Mouse (Mus musculus): ENCODE measurements around the gene Tspo. TPM values are rescaled to one million over a fixed set of nuclear protein-coding genes. Genes with fewer than 3 reads are reported as not detected.

Gene Tspo
- polyA plus RNA-seq, 1 experiment, result 584 TPM

- peaks cover 68% of the 10 kb centered on the region for H3K36me3 ChIP-seq (ENCODE audit: control insufficient read depth, insufficient read depth, low read length)
- no peak for DNase-seq
- WGBS, result 92% methylated on average over 6 of the region's 6 CpGs
Measured at GRCm38 (mm10) chr15:83574731-83575351, 11.4 kb downstream of the Tspo start.

GRCm38 (mm10) chr15:83575543-83575942 lies 12.2 kb downstream of the Tspo start:
- no peak overlapping the region for H3K4me3 ChIP-seq (ENCODE audit: control insufficient read depth, insufficient read depth, low read length)
- DNase-seq, result no peak
- 95% methylated on average over 8 of the region's 8 CpGs for WGBS
- no peak overlapping the region for H3K27ac ChIP-seq (ENCODE audit: control insufficient read depth, insufficient read depth, low read length)
- peaks cover 10% of the 10 kb centered on the region for H3K4me1 ChIP-seq (replicated peaks; ENCODE audit: control insufficient read depth, insufficient read depth, low read length)
- TF ChIP-seq POLR2A (IDR thresholded peaks at IDR 0.05; ENCODE audit: control insufficient read depth, extremely low read depth, insufficient read depth, low read length, poor library complexity) (no peak), CTCF (IDR thresholded peaks at IDR 0.05; ENCODE audit: borderline replicate concordance, control insufficient read depth, extremely low read depth, insufficient read depth, low read length, poor library complexity) (no peak)
- H3K27me3 ChIP-seq (ENCODE audit: control insufficient read depth, insufficient read depth, low read length), result no peaks in the 10 kb centered on the region
- H3K36me3 ChIP-seq (ENCODE audit: control insufficient read depth, insufficient read depth, low read length), result peaks cover 75% of the 10 kb centered on the region

More at GRCm38 (mm10) chr15:83574731-83575351, 11.4 kb downstream of the Tspo start:
- Histone ChIP-seq H3K27ac (ENCODE audit: control insufficient read depth, insufficient read depth, low read length) (no peak overlapping the region), H3K4me1 (replicated peaks; ENCODE audit: control insufficient read depth, insufficient read depth, low read length) (peaks cover 10% of the 10 kb centered on the region), H3K4me3 (ENCODE audit: control insufficient read depth, insufficient read depth, low read length) (no peak overlapping the region), H3K27me3 (ENCODE audit: control insufficient read depth, insufficient read depth, low read length) (no peaks in the 10 kb centered on the region)
- TF ChIP-seq CTCF (IDR thresholded peaks at IDR 0.05; ENCODE audit: borderline replicate concordance, control insufficient read depth, extremely low read depth, insufficient read depth, low read length, poor library complexity) (no peak), POLR2A (IDR thresholded peaks at IDR 0.05; ENCODE audit: control insufficient read depth, extremely low read depth, insufficient read depth, low read length, poor library complexity) (no peak)

GRCm38 (mm10) chr15:83576651-83577050 lies 13.3 kb downstream of the Tspo start:
- Histone ChIP-seq H3K4me3 (ENCODE audit: control insufficient read depth, insufficient read depth, low read length) (no peak overlapping the region), H3K27me3 (ENCODE audit: control insufficient read depth, insufficient read depth, low read length) (no peaks in the 10 kb centered on the region), H3K4me1 (replicated peaks; ENCODE audit: control insufficient read depth, insufficient read depth, low read length) (peaks cover 10% of the 10 kb centered on the region), H3K36me3 (ENCODE audit: control insufficient read depth, insufficient read depth, low read length) (peaks cover 79% of the 10 kb centered on the region), H3K27ac (ENCODE audit: control insufficient read depth, insufficient read depth, low read length) (no peak overlapping the region)
- no peak for DNase-seq
- over 99% methylated on average over 9 of the region's 9 CpGs for WGBS
- TF ChIP-seq POLR2A (IDR thresholded peaks at IDR 0.05; ENCODE audit: control insufficient read depth, extremely low read depth, insufficient read depth, low read length, poor library complexity) (no peak), CTCF (IDR thresholded peaks at IDR 0.05; ENCODE audit: borderline replicate concordance, control insufficient read depth, extremely low read depth, insufficient read depth, low read length, poor library complexity) (no peak)

- peaks cover 73% of the 10 kb centered on the region for H3K36me3 ChIP-seq (ENCODE audit: control insufficient read depth, insufficient read depth, low read length)
Measured at GRCm38 (mm10) chr15:83582931-83583330, 19.5 kb downstream of the Tspo start.

GRCm38 (mm10) chr15:83583419-83584156 lies 20.2 kb downstream of the Tspo start:
- 92% methylated on average over 8 of the region's 8 CpGs for WGBS
- Histone ChIP-seq H3K27ac (ENCODE audit: control insufficient read depth, insufficient read depth, low read length) (no peak overlapping the region), H3K4me1 (replicated peaks; ENCODE audit: control insufficient read depth, insufficient read depth, low read length) (0 out of 2 replicates have a peak, but pooled peaks cover 2% of the 10 kb centered on the region), H3K27me3 (ENCODE audit: control insufficient read depth, insufficient read depth, low read length) (no peaks in the 10 kb centered on the region), H3K36me3 (ENCODE audit: control insufficient read depth, insufficient read depth, low read length) (peaks cover 73% of the 10 kb centered on the region), H3K4me3 (ENCODE audit: control insufficient read depth, insufficient read depth, low read length) (no peak overlapping the region)
- TF ChIP-seq POLR2A (IDR thresholded peaks at IDR 0.05; ENCODE audit: control insufficient read depth, extremely low read depth, insufficient read depth, low read length, poor library complexity) (no peak), CTCF (IDR thresholded peaks at IDR 0.05; ENCODE audit: borderline replicate concordance, control insufficient read depth, extremely low read depth, insufficient read depth, low read length, poor library complexity) (peak; percentile 65; the same call in 1 of the 2 replicates)
- peak; percentile 62 for DNase-seq

More at GRCm38 (mm10) chr15:83582931-83583330, 19.5 kb downstream of the Tspo start:
- Histone ChIP-seq H3K27ac (ENCODE audit: control insufficient read depth, insufficient read depth, low read length) (no peak overlapping the region), H3K4me3 (ENCODE audit: control insufficient read depth, insufficient read depth, low read length) (no peak overlapping the region), H3K27me3 (ENCODE audit: control insufficient read depth, insufficient read depth, low read length) (no peaks in the 10 kb centered on the region), H3K4me1 (replicated peaks; ENCODE audit: control insufficient read depth, insufficient read depth, low read length) (0 out of 2 replicates have a peak, but pooled peaks cover 2% of the 10 kb centered on the region)
- DNase-seq, result no peak
- WGBS, result 93% methylated on average over 4 of the region's 4 CpGs
- TF ChIP-seq CTCF (IDR thresholded peaks at IDR 0.05; ENCODE audit: borderline replicate concordance, control insufficient read depth, extremely low read depth, insufficient read depth, low read length, poor library complexity), result no peak

GRCm38 (mm10) chr15:83584741-83585220 lies 21.4 kb downstream of the Tspo start:
- no peak for DNase-seq
- Histone ChIP-seq H3K27me3 (ENCODE audit: control insufficient read depth, insufficient read depth, low read length) (no peaks in the 10 kb centered on the region), H3K27ac (ENCODE audit: control insufficient read depth, insufficient read depth, low read length) (no peak overlapping the region), H3K4me1 (replicated peaks; ENCODE audit: control insufficient read depth, insufficient read depth, low read length) (0 out of 2 replicates have a peak, but pooled peaks cover 2% of the 10 kb centered on the region), H3K36me3 (ENCODE audit: control insufficient read depth, insufficient read depth, low read length) (peaks cover 65% of the 10 kb centered on the region), H3K4me3 (ENCODE audit: control insufficient read depth, insufficient read depth, low read length) (no peak overlapping the region)
- 95% methylated on average over 6 of the region's 6 CpGs for WGBS
- TF ChIP-seq CTCF (IDR thresholded peaks at IDR 0.05; ENCODE audit: borderline replicate concordance, control insufficient read depth, extremely low read depth, insufficient read depth, low read length, poor library complexity), result no peak
- no peak for TF ChIP-seq POLR2A (IDR thresholded peaks at IDR 0.05; ENCODE audit: control insufficient read depth, extremely low read depth, insufficient read depth, low read length, poor library complexity)
